Mouse (Mus musculus) limb, embryonic 14.5 days (tissue): ENCODE data around the gene Pan3. TPM values are rescaled to one million over a fixed set of nuclear protein-coding genes. Genes with fewer than 3 reads are reported as not detected.

Source experiments
- ATAC-seq: fragments of 200-750 bp; cut with Nextera tagmentation; 2 replicates; pipeline ENCODE4 v1.8.0; 2017; ENCODE audit warnings: low read depth, moderate number of reproducible peaks, moderate TSS enrichment; ENCODE audit not compliant: low FRiP score
- DNase-seq: peaks from one replicate; pipeline ENCODE4 v3.0.0-alpha.2; 2015; ENCODE audit warnings: low spot score
- H3K27ac ChIP-seq: fragments of 300-500 bp; sonication (generic); replicated peaks from 2 replicates; pipeline ENCODE4 v1.5.1; 2014; ENCODE audit warnings: low read depth, mild to moderate bottlenecking, low read length, moderate library complexity, mixed read lengths
- H3K27me3 ChIP-seq: fragments of 300-500 bp; sonication (generic); 2 replicates; pipeline ENCODE4 v1.6.1; 2014; ENCODE audit warnings: low read length, mixed read lengths; ENCODE audit not compliant: control insufficient read depth, insufficient read depth
- H3K36me3 ChIP-seq: fragments of 300-500 bp; sonication (generic); 2 replicates; pipeline ENCODE4 v1.6.1; 2014; ENCODE audit warnings: mild to moderate bottlenecking, low read length, moderate library complexity, mixed read lengths; ENCODE audit not compliant: control insufficient read depth, insufficient read depth
- H3K4me1 ChIP-seq: fragments of 300-500 bp; sonication (generic); 2 replicates; pipeline ENCODE4 v1.6.1; 2014; ENCODE audit warnings: antibody characterized with exemption, low read length, mixed read lengths; ENCODE audit not compliant: control insufficient read depth, insufficient read depth
- H3K4me2 ChIP-seq: fragments of 300-500 bp; sonication (generic); replicated peaks from 2 replicates; pipeline ENCODE4 v1.6.1; 2014; ENCODE audit warnings: low read depth, mild to moderate bottlenecking, low read length, moderate library complexity; ENCODE audit not compliant: severe bottlenecking
- H3K4me3 ChIP-seq: fragments of 300-500 bp; sonication (generic); replicated peaks from 2 replicates; pipeline ENCODE4 v1.5.1; 2014; ENCODE audit warnings: low read length
- H3K9ac ChIP-seq: fragments of 300-500 bp; sonication (generic); 2 replicates; pipeline ENCODE4 v1.6.1; 2014; ENCODE audit warnings: mild to moderate bottlenecking, low read depth, low read length, moderate library complexity; ENCODE audit not compliant: severe bottlenecking
- H3K9me3 ChIP-seq: fragments of 300-500 bp; sonication (generic); 2 replicates; pipeline ENCODE4 v1.6.1; 2016; ENCODE audit warnings: low read length; ENCODE audit not compliant: control insufficient read depth
- POLR2A ChIP-seq: fragments of 200-500 bp; IDR thresholded peaks from 2 replicates; pipeline ENCODE4 v1.8.0; 2012; ENCODE audit warnings: inconsistent platforms, mild to moderate bottlenecking, moderate library complexity, borderline replicate concordance; ENCODE audit not compliant: insufficient read depth, insufficient read length; ENCODE audit errors: extremely low read depth
- WGBS: fragments of 180-500 bp; shearing (Covaris S2); extraction: QIAGEN DNeasy Blood & Tissue Kit; methylation state at CpG from one replicate; pipeline ENCODE4 v1.1.7; 2014; 5-methylcytosine and 5-hydroxymethylcytosine counted together
- polyA plus RNA-seq, 2 experiments: library from polyadenylated mRNA; depleted of rRNA in 1 of 2; stranded (reverse) in 1 of 2; unstranded in 1 of 2; fragments of >200 nt; fragmentation: Nextera tagmentation in 1 of 2; extraction: Ambion mirVana in 1 of 2; gene quantifications; 2 replicates each; pipeline versions ENCODE4 v1.2.1 to v1.2.3; 2012 to 2014

Gene Pan3
- polyA plus RNA-seq, 2 experiments = 46.7 to 60.7 TPM

DNA sequence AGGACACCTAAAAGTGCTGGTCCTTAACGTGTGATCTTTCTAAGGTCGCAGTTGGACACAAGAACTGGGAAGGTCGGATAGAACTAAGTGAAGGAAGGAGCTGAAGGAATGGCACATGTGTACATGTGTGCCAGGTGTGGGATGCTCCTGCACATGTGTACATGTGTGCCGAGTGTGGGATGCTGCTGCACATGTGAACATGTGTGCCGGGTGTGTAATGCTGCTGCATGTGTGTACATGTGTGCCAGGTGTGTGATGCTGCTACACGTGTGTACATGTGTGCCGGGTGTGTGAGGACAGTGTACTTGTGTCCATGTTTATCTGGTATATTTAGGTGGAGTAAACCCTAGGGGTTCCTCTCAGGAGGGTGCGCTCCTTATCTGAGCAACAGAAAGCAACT, 3.0 kb downstream of the Pan3 start:
- no peaks in the 10 kb centered on the region for H3K27me3 ChIP-seq
- TF ChIP-seq POLR2A = no peak
- H3K4me3 ChIP-seq = no peak overlapping the region
- WGBS = 91% methylated on average over 8 of the region's 8 CpGs
- peaks cover 22% of the 10 kb centered on the region for H3K4me1 ChIP-seq
- no peak overlapping the region for H3K9ac ChIP-seq
- ATAC-seq = no peak
- no peak for DNase-seq
- no peaks in the 10 kb centered on the region; the same call in 1 of the 2 replicates for H3K36me3 ChIP-seq
- H3K27ac ChIP-seq = no peak overlapping the region
- H3K9me3 ChIP-seq = no peaks in the 10 kb centered on the region
- H3K4me2 ChIP-seq = no peak overlapping the region

DNA sequence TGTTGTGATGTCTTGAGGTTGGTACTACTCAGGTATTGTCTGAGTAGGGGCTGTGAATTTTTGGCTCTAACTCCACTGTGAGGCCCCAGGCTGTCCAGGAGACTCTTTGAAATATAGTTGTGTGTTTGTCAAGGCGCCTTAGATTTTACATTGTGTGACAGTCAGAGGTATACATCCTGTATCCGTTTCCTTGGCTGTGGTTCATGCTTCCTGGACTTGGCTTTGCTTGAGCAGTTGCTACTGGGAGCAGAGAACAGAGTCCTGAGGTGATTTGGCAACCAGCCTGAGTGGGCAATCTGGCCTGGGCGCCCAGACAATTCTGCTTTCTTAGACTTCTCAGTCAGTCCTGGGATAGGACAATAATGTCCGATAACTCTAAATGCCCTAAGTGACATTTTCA, 5.3 kb downstream of the Pan3 start:
- H3K4me3 ChIP-seq = no peak overlapping the region
- TF ChIP-seq POLR2A = no peak
- DNase-seq (no peak), ATAC-seq (no peak)
- H3K4me2 ChIP-seq = no peak overlapping the region
- H3K9ac ChIP-seq = no peak overlapping the region
- no peaks in the 10 kb centered on the region for H3K27me3 ChIP-seq
- H3K27ac ChIP-seq = no peak overlapping the region
- no peaks in the 10 kb centered on the region; the same call in 1 of the 2 replicates for H3K36me3 ChIP-seq
- H3K4me1 ChIP-seq = peaks cover 13% of the 10 kb centered on the region
- no peaks in the 10 kb centered on the region for H3K9me3 ChIP-seq
- 74% methylated on average over 4 of the region's 4 CpGs for WGBS

DNA sequence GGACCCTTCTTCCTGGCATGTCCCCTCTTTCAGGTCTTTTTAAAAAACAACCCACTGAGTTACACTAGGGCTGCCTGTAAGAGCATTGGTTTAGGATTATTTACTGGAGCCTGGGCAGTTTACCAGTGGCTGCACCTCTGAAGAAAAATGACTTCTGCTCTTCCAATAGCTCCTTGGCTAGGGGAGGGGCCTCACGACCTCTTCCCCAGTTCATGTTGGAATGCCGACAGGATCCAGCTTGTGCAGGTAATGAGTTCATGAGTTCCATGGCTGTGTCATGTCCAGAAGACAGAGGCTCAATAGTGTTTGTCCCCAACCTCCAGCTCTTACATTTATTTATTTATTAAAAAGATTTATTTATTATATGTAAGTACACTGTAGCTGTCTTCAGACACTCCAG, 5.8 kb downstream of the Pan3 start:
- no peak for ATAC-seq

DNA sequence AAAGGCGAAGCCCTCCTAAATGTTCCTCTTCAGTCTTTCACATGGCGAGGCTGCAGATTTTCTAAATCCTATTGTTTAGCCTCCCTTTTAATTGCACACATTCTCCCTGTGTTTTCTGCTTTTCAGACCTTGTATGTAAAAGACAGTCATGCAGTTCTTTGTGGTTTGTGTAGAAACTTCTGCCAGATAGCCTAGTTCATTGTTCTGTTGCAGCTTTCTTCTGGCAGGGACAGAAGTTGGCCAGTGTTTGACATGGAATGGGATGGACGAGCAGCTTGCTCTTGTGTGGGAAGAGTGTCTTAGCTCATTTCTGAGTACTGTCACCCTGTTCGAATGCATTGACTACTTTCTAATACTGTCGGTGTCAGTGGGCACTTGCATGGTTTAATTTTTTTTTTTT, 6.5 kb downstream of the Pan3 start:
- Histone ChIP-seq H3K9ac (no peak overlapping the region), H3K9me3 (no peaks in the 10 kb centered on the region), H3K27ac (no peak overlapping the region), H3K4me3 (no peak overlapping the region), H3K36me3 (no peaks in the 10 kb centered on the region; the same call in 1 of the 2 replicates), H3K4me2 (no peak overlapping the region), H3K27me3 (no peaks in the 10 kb centered on the region), H3K4me1 (peaks cover 13% of the 10 kb centered on the region)
- WGBS = 84% methylated on average over 5 of the region's 5 CpGs
- ATAC-seq (no peak), DNase-seq (no peak)
- TF ChIP-seq POLR2A = no peak

More for the DNA sequence above, 5.8 kb downstream of the Pan3 start:
- WGBS = 53% methylated on average over 2 of the region's 2 CpGs
- no peaks in the 10 kb centered on the region for H3K27me3 ChIP-seq
- H3K4me2 ChIP-seq = no peak overlapping the region
- H3K27ac ChIP-seq = no peak overlapping the region
- DNase-seq = no peak
- no peak for TF ChIP-seq POLR2A
- no peak overlapping the region for H3K9ac ChIP-seq
- H3K4me3 ChIP-seq = no peak overlapping the region
- no peaks in the 10 kb centered on the region for H3K9me3 ChIP-seq
- peaks cover 13% of the 10 kb centered on the region for H3K4me1 ChIP-seq
- H3K36me3 ChIP-seq = no peaks in the 10 kb centered on the region; the same call in 1 of the 2 replicates

DNA sequence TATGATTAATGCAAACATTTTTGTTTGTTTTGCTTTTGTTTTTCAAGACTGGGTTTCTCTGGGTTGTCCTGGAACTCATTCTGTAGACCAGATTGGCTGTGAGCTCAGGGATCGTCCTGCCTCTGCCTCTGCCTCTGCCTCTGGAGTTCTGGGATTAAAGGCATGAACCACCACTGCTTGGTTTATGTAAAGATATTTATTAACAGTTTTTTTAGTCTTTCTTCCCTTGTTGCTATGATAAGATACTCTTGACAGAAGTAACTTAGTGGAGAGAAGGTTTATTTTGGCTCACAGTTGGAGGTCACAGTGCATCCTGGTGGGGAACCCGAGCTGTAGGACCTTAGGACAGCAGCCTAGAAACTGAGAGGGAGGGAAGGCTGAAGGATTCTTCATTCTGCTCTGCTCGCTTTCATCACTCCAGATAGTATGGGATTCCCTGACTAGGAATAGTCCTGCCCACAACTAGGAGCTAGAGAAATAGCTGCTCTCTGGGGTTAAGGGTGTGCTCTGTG, 11.1 kb downstream of the Pan3 start:
- no peak for TF ChIP-seq POLR2A
- no peaks in the 10 kb centered on the region for H3K9me3 ChIP-seq
- no peak overlapping the region for H3K9ac ChIP-seq
- no peaks in the 10 kb centered on the region; the same call in 1 of the 2 replicates for H3K36me3 ChIP-seq
- no peaks in the 10 kb centered on the region for H3K27me3 ChIP-seq
- WGBS = 88% methylated on average over 3 of the region's 3 CpGs
- no peak overlapping the region for H3K4me2 ChIP-seq
- DNase-seq (no peak), ATAC-seq (no peak)
- H3K4me3 ChIP-seq = no peak overlapping the region
- H3K4me1 ChIP-seq = no peaks in the 10 kb centered on the region
- no peak overlapping the region for H3K27ac ChIP-seq

DNA sequence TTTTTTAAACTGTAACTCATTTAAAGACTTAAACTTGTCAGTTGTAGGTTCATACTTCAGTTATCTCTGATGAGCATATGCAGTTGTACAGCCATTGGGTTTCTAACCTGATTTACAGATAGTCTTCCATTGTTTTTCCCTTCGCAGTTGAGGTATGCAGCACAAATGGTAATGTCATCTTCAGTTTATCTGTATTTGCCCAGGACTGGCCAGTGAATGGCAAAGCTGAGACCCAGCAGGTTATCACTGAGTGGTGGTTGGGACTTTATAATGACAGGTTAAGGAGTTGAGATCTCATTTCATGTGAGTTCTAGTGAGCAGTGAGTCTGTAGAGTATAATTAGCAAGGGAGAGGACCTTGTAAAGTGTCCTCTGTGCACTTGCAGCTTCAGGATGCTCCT, 12.0 kb downstream of the Pan3 start:
- H3K27me3 ChIP-seq = no peaks in the 10 kb centered on the region
- 93% methylated on average over 1 of the region's 1 CpGs for WGBS
- H3K4me1 ChIP-seq = no peaks in the 10 kb centered on the region
- DNase-seq (no peak), ATAC-seq (no peak)
- TF ChIP-seq POLR2A = no peak
- no peaks in the 10 kb centered on the region for H3K9me3 ChIP-seq
- H3K4me2 ChIP-seq = no peak overlapping the region
- H3K27ac ChIP-seq = no peak overlapping the region
- H3K4me3 ChIP-seq = no peak overlapping the region
- no peaks in the 10 kb centered on the region; the same call in 1 of the 2 replicates for H3K36me3 ChIP-seq
- H3K9ac ChIP-seq = no peak overlapping the region
